Mouse (Mus musculus) brain, embryonic 14.5 days (tissue): ENCODE data around the gene Gatd1.

Source experiments
- CTCF ChIP-seq: fragments of 200-500 bp; IDR thresholded peaks from 2 replicates; pipeline ENCODE4 v1.5.1; 2012; ENCODE audit warnings: inconsistent platforms, mild to moderate bottlenecking, moderate library complexity, borderline replicate concordance; ENCODE audit not compliant: insufficient read depth, insufficient read length; ENCODE audit errors: extremely low read depth
- POLR2A ChIP-seq: fragments of 200-500 bp; IDR thresholded peaks from 2 replicates; pipeline ENCODE4 v1.6.1; 2012; ENCODE audit warnings: mild to moderate bottlenecking, inconsistent platforms, borderline replicate concordance; ENCODE audit not compliant: poor library complexity, insufficient read depth, insufficient read length, severe bottlenecking; ENCODE audit errors: extremely low read depth

- no peak for TF ChIP-seq POLR2A
- TF ChIP-seq CTCF: no peak
Measured at GRCm38 (mm10) chr7:141363752-141364125, 50.2 kb downstream of the Gatd1 start.
